In genomic region chr11:88825909-88826308, GRCm38 (mm10) we compare ENCODE assay signal across 13 mouse cellular contexts. TPM values are rescaled to one million over a fixed set of nuclear protein-coding genes. Genes with fewer than 3 reads are reported as not detected.
A peak's percentile ranks its signal among the peaks of the same experiment; 100 is the strongest.
DNase-seq lines count a peak whose midpoint lies in the region; ATAC-seq and TF ChIP-seq lines count a peak whose summit lies in the region.
"Had no signal": no experiment of that assay in that cellular context is flagged by ENCODE, and none has a peak within 500 bp of the region (broad histone marks: within the 10 kb centered on the region; RNA-seq: fewer than 3 reads in every experiment).

No protein-coding gene starts in this region.

- DNase-seq in gastrocnemius, adult 2 months: peak; percentile 28
- no peak for DNase-seq in gastrocnemius, postnatal 14 days
- DNase-seq in liver, embryonic 14.5 days (ENCODE audit: low read depth in 3 of 3, low spot score in 3 of 3): no peak
- peak; percentile 57 for DNase-seq in MN1 (ENCODE audit: low spot score)
- DNase-seq in cerebellum, postnatal 10 days: peak; percentile 90 to 95
- no peak for DNase-seq in c-Kit-positive CD71-positive TER-119-positive erythroid progenitor cells, embryonic 14.5 days (ENCODE audit: low spot score)
- DNase-seq in spleen, postnatal 10 days (ENCODE audit: low spot score in 2 of 2): no peak
- DNase-seq: gastrocnemius, postnatal 25 days; lung, adult 18-20 months had no signal

- TF ChIP-seq CTCF in gastrocnemius, adult 2 months (IDR thresholded peaks at IDR 0.05): peak; percentile 34; the same call in 1 of the 2 replicates
- TF ChIP-seq CTCF in liver, embryonic 14.5 days (IDR thresholded peaks at IDR 0.05; ENCODE audit: low read depth): 0 out of 2 replicates have a peak, but pooled peaks have one; percentile 2

- H3K9ac ChIP-seq in liver, embryonic 14.5 days (replicated peaks): no peak overlapping the region
- H3K9ac ChIP-seq in liver, embryonic 12.5 days: no peak overlapping the region
- H3K9ac ChIP-seq: intestine, embryonic 15.5 days had no signal

- H3K27me3 ChIP-seq in liver, embryonic 14.5 days (ENCODE audit: control insufficient read depth, insufficient read depth, low read length): peaks cover 13% of the 10 kb centered on the region
- peaks cover 32% of the 10 kb centered on the region for H3K27me3 ChIP-seq in liver, embryonic 12.5 days (replicated peaks)

- WGBS in liver, embryonic 14.5 days (ENCODE audit: insufficient replicate concordance): 31% methylated on average over 7 of the region's 7 CpGs
- WGBS in liver, embryonic 12.5 days (ENCODE audit: insufficient replicate concordance): 33% methylated on average over 7 of the region's 7 CpGs

- no peak overlapping the region for H3K4me2 ChIP-seq in liver, embryonic 14.5 days (ENCODE audit: low read depth)
- H3K4me2 ChIP-seq in liver, embryonic 12.5 days: no peak overlapping the region
- H3K4me2 ChIP-seq: intestine, embryonic 15.5 days had no signal

- H3K4me3 ChIP-seq in gastrocnemius, adult 2 months: no peak overlapping the region
- H3K4me3 ChIP-seq in liver, embryonic 14.5 days (ENCODE audit: insufficient read depth in 1 of 2, low read depth in 2 of 2, low read length in 2 of 2): no peak overlapping the region
- no peak overlapping the region for H3K4me3 ChIP-seq in liver, embryonic 12.5 days
- H3K4me3 ChIP-seq: erythroblast, embryonic 14.5 days; intestine, embryonic 15.5 days had no signal

- no peak overlapping the region for H3K27ac ChIP-seq in gastrocnemius, adult 2 months
- no peak overlapping the region for H3K27ac ChIP-seq in liver, embryonic 14.5 days
- no peak overlapping the region for H3K27ac ChIP-seq in liver, embryonic 12.5 days
- H3K27ac ChIP-seq: intestine, embryonic 15.5 days had no signal

- no peak for ATAC-seq in liver, embryonic 14.5 days (ENCODE audit: insufficient read depth)
- no peak for ATAC-seq in liver, embryonic 12.5 days
- ATAC-seq: CD4-positive, CD25-positive, alpha-beta regulatory T cell, adult 4 months; intestine, embryonic 15.5 days had no signal

- no peaks in the 10 kb centered on the region for H3K4me1 ChIP-seq in liver, embryonic 14.5 days (replicated peaks; ENCODE audit: control insufficient read depth in 2 of 2, insufficient read depth in 2 of 2, low read length in 1 of 2)
- no peaks in the 10 kb centered on the region for H3K4me1 ChIP-seq in liver, embryonic 12.5 days
- H3K4me1 ChIP-seq: intestine, embryonic 15.5 days had no signal

- no peaks in the 10 kb centered on the region for H3K9me3 ChIP-seq in liver, embryonic 14.5 days (ENCODE audit: control insufficient read depth, low read length)
- no peaks in the 10 kb centered on the region for H3K9me3 ChIP-seq in liver, embryonic 12.5 days (replicated peaks)
- H3K9me3 ChIP-seq: intestine, embryonic 15.5 days had no signal

- TF ChIP-seq EP300 in liver, embryonic 14.5 days (IDR thresholded peaks at IDR 0.05; ENCODE audit: low read depth): no peak

- H3K36me3 ChIP-seq in liver, embryonic 14.5 days (replicated peaks; ENCODE audit: control insufficient read depth, insufficient read depth, low read depth): no peaks in the 10 kb centered on the region
- peaks cover 10% of the 10 kb centered on the region for H3K36me3 ChIP-seq in liver, embryonic 12.5 days

- intact Hi-C loops in gastrocnemius, adult 2 months (cut with DNase I): loop anchor here (10.0 kb wide), 3 partner anchors 411 to 851 kb away; no protein-coding TSS in a partner anchor
- intact Hi-C loops in gastrocnemius, postnatal 14 days (cut with DNase I; ENCODE audit: low total_unique reads): loop anchor here (10.0 kb wide), 3 partner anchors 411 to 851 kb away; no protein-coding TSS in a partner anchor

RNA-seq across cellular contexts. Expression of gene Akap1, which starts 38.5 kb away (rescaled TPM):
- 10 to 100 TPM; 62.5 to 93.2 TPM for total RNA-seq in gastrocnemius, adult 2 months (2021)
- 10 to 100 TPM; 57.4 to 62.0 TPM for total RNA-seq in gastrocnemius, postnatal 14 days (2021)
- 8.2 and 9.1 TPM in 2 replicates for polyA plus RNA-seq in liver, embryonic 14.5 days (2012; rRNA removed)
- polyA plus RNA-seq in liver, embryonic 14.5 days (2014; fragmentation: Nextera tagmentation; extraction: Ambion mirVana): 5.8 and 6.2 TPM in 2 replicates
- 12.3 and 14.0 TPM in 2 replicates for polyA plus RNA-seq in liver, embryonic 12.5 days (2016; fragmentation: Nextera tagmentation; extraction: Ambion mirVana)

Comparison
In these comparisons a context has a peak if more than half of its experiments do, and no peak if none do; other contexts are left out.
1. DNase-seq: peak in gastrocnemius, adult 2 months (single experiment), MN1 (single experiment) and cerebellum, postnatal 10 days (2 of 2); none in gastrocnemius, postnatal 14 days (single experiment), liver, embryonic 14.5 days (0 of 3), c-Kit-positive CD71-positive TER-119-positive erythroid progenitor cells, embryonic 14.5 days (single experiment) and spleen, postnatal 10 days (0 of 2).